Mouse (Mus musculus): ENCODE measurements around the gene Fam174a. TPM values are rescaled to one million over a fixed set of nuclear protein-coding genes. Genes with fewer than 3 reads are reported as not detected.

Gene Fam174a
- 15.0 and 15.8 TPM in 2 replicates for polyA plus RNA-seq (2014; fragmentation: Nextera tagmentation; extraction: Ambion mirVana)

DNA sequence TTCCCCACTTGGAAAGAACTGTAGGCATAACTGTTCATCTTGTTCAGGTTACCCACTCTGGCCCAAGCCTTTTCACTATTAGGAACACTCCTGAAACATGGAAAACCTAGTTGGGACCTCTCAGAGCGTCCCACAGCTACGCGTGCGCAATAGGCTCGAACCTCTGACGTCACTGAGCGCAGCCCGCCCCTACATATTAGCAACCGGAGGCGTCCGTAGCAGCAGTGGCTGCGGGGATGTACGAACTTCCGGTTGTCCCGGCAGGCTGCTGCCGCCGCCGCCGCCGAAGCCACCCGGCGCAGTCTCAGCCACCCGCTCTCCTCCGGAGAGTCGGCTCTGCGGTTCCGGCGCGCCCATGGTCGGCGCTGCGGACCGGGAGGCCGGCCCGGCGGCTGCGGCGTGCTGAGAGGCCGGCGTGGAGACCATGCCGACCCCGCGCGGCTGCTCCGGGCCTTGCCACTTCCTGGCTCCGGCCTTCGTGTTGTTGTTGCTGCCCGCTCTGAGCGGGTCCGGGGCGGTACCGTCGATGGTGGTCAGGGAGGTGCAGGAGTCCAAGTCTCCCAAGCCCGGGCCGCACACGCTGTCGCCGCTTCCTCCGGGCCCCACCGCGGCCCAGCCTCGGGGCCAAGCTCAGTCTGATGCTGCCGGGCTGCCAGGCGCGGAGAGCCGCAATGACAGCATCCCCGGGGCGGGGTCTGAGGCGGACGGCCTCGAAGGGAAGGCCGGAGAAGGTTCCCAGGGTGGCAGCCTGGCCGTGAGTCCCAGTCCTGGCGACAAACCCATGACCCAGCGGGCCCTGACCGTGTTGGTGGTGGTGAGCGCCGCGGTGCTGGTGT lies at the start of gene Fam174a:
Gene Fam174a (plus strand): TSS at position 231 of the 836 bp plus-strand sequence.
- ATAC-seq (ENCODE audit: insufficient number of reproducible peaks, low FRiP score, low TSS enrichment, low read depth), result peak; percentile 99
- H3K36me3 ChIP-seq (ENCODE audit: control insufficient read depth, insufficient read depth, low read length), result no peaks in the 10 kb centered on the region
- H3K4me2 ChIP-seq (ENCODE audit: low read depth, severe bottlenecking), result peak within 1 kb of the TSS; percentile 93
- H3K27ac ChIP-seq (replicated peaks; ENCODE audit: low read depth, low read length), result peak within 1 kb of the TSS; percentile 32; the same call in 1 of the 2 replicates
- under 1% methylated on average over 78 of the region's 79 CpGs for WGBS
- peak within 1 kb of the TSS; percentile 76 for H3K4me3 ChIP-seq (ENCODE audit: low read depth, low read length)
- peak; percentile 91 for DNase-seq (ENCODE audit: low spot score)
- peaks cover 5% of the 10 kb centered on the region; the same call in 1 of the 2 replicates for H3K4me1 ChIP-seq (ENCODE audit: control insufficient read depth, insufficient read depth, low read length)
- no peaks in the 10 kb centered on the region for H3K9me3 ChIP-seq (ENCODE audit: control insufficient read depth, low read length)
- H3K9ac ChIP-seq (ENCODE audit: low read length), result peak within 1 kb of the TSS; percentile 70
- no peaks in the 10 kb centered on the region for H3K27me3 ChIP-seq (ENCODE audit: control insufficient read depth, insufficient read depth, low read length)

DNA sequence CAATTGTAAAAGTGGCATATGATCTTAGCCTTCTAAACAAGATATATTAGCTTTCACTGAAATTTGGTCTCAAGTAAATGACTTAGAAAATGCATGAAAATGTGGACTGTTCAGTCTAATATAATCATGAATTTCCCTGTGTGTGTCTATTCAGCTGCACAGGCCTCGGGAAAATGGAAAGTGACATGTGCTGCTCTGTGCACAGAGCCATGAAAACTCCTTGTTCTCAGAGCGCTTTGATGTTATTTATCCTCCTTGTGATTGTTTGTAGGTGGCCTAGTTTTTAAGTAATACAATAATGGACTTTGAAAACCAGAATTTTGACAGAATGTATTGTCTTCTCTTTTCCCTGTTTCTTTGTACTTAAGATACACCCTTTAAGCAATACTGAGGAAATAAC lies 49.6 kb upstream of the Fam174a start:
- ATAC-seq (ENCODE audit: insufficient number of reproducible peaks, low FRiP score, low TSS enrichment, low read depth) (no peak), DNase-seq (ENCODE audit: low spot score) (no peak)
- no peaks in the 10 kb centered on the region for H3K9me3 ChIP-seq (ENCODE audit: control insufficient read depth, low read length)
- H3K4me3 ChIP-seq (ENCODE audit: low read depth, low read length), result no peak overlapping the region
- no peaks in the 10 kb centered on the region for H3K27me3 ChIP-seq (ENCODE audit: control insufficient read depth, insufficient read depth, low read length)
- WGBS, result 73% methylated on average over 2 of the region's 2 CpGs
- H3K4me1 ChIP-seq (ENCODE audit: control insufficient read depth, insufficient read depth, low read length), result no peaks in the 10 kb centered on the region
- no peaks in the 10 kb centered on the region for H3K36me3 ChIP-seq (ENCODE audit: control insufficient read depth, insufficient read depth, low read length)
- no peak overlapping the region for H3K4me2 ChIP-seq (ENCODE audit: low read depth, severe bottlenecking)
- no peak overlapping the region for H3K9ac ChIP-seq (ENCODE audit: low read length)
- no peak overlapping the region for H3K27ac ChIP-seq (replicated peaks; ENCODE audit: low read depth, low read length)

DNA sequence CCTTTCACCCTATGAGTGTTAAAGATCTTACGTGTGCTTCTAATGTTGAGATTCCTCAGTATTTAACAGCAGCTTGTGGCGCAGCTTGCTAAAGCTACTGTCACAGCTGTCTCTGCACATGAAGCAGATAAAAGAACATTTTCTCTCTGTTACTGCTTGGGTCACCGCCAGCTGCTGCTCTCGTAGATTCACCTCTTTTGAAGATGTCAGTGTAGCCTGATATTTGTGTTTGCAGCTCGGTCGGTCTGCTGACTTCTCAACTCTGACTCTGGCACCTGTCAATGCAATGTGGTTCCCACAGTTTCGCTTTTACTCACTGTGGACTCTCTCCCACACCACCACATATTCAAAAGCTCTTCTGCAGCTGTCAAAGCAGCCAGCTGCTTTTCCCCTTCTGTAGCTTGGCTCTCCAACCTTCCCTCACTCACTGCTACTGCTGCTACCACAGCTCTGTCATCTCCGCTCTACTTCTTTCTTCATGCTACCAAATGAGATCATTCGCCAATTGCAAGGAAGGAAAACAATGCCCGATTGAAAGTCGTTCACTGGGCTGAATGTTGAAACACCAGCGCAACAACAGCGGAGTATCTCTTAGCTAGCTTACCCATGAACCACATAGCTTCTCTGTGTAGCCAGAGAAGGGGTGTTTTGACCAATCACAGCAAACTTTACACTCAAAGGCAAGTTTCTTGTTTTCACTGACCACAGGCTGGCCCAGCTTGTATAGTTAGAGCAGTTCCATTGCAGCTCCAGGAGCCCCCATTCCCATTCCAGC lies 45.3 kb upstream of the Fam174a start:
- no peak for ATAC-seq (ENCODE audit: insufficient number of reproducible peaks, low FRiP score, low TSS enrichment, low read depth)
- no peak overlapping the region for H3K9ac ChIP-seq (ENCODE audit: low read length)
- no peak for DNase-seq (ENCODE audit: low spot score)
- WGBS, result 84% methylated on average over 13 of the region's 13 CpGs
- no peaks in the 10 kb centered on the region for H3K4me1 ChIP-seq (ENCODE audit: control insufficient read depth, insufficient read depth, low read length)
- no peak overlapping the region for H3K4me2 ChIP-seq (ENCODE audit: low read depth, severe bottlenecking)
- no peaks in the 10 kb centered on the region for H3K36me3 ChIP-seq (ENCODE audit: control insufficient read depth, insufficient read depth, low read length)
- H3K9me3 ChIP-seq (ENCODE audit: control insufficient read depth, low read length), result no peaks in the 10 kb centered on the region
- H3K4me3 ChIP-seq (ENCODE audit: low read depth, low read length), result no peak overlapping the region
- no peak overlapping the region for H3K27ac ChIP-seq (replicated peaks; ENCODE audit: low read depth, low read length)
- no peaks in the 10 kb centered on the region for H3K27me3 ChIP-seq (ENCODE audit: control insufficient read depth, insufficient read depth, low read length)

DNA sequence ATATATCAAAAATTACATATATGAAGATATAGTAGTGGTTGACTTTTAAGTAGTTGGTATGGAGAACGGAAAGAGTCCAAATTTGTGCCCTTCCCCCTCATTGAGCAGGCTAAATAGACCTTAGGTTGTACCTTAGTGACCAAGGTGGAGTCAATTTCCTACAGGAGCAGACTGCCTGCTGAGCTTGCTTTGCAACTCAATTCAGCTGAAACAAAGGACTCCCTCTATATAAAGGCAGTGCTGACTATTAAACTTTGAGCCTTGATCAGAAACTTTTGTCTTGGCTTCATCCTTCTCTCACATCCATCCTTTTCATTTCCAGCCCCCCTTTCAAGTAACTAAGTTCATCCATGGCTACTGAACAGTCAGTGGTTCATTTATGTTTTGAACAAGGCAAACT lies 40.1 kb upstream of the Fam174a start:
- Histone ChIP-seq H3K27me3 (ENCODE audit: control insufficient read depth, insufficient read depth, low read length) (no peaks in the 10 kb centered on the region), H3K9ac (ENCODE audit: low read length) (no peak overlapping the region), H3K4me3 (ENCODE audit: low read depth, low read length) (no peak overlapping the region), H3K4me1 (ENCODE audit: control insufficient read depth, insufficient read depth, low read length) (no peaks in the 10 kb centered on the region), H3K4me2 (ENCODE audit: low read depth, severe bottlenecking) (no peak overlapping the region), H3K27ac (replicated peaks; ENCODE audit: low read depth, low read length) (no peak overlapping the region), H3K36me3 (ENCODE audit: control insufficient read depth, insufficient read depth, low read length) (no peaks in the 10 kb centered on the region), H3K9me3 (ENCODE audit: control insufficient read depth, low read length) (no peaks in the 10 kb centered on the region)
- ATAC-seq (ENCODE audit: insufficient number of reproducible peaks, low FRiP score, low TSS enrichment, low read depth), result no peak
- no peak for DNase-seq (ENCODE audit: low spot score)
- 41% methylated on average over 1 of the region's 1 CpGs for WGBS

DNA sequence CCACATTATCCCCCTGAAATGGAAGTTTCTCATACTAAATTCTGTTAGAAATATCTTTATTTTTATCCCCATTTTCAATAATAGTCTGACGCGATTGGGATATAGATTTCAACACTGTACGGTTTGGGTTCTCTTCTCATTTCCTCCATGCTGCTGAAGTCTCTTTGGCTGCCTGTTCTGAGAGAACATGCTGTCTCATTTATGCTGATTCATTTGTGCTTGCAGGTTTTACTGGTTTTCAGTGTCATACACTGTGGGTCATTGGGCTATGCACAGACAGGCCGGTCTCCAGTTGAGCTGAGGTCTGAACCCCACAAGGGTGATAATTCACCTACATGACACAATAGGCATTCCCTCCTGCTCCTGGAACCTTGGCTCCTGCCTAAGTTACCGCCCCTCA lies 5.1 kb upstream of the Fam174a start:
- DNase-seq (ENCODE audit: low spot score) (no peak), ATAC-seq (ENCODE audit: insufficient number of reproducible peaks, low FRiP score, low TSS enrichment, low read depth) (no peak)
- no peak overlapping the region for H3K4me3 ChIP-seq (ENCODE audit: low read depth, low read length)
- H3K4me2 ChIP-seq (ENCODE audit: low read depth, severe bottlenecking), result no peak overlapping the region
- H3K9ac ChIP-seq (ENCODE audit: low read length), result no peak overlapping the region
- no peaks in the 10 kb centered on the region for H3K27me3 ChIP-seq (ENCODE audit: control insufficient read depth, insufficient read depth, low read length)
- H3K4me1 ChIP-seq (ENCODE audit: control insufficient read depth, insufficient read depth, low read length), result no peaks in the 10 kb centered on the region
- no peaks in the 10 kb centered on the region for H3K9me3 ChIP-seq (ENCODE audit: control insufficient read depth, low read length)
- WGBS, result 82% methylated on average over 5 of the region's 5 CpGs
- H3K36me3 ChIP-seq (ENCODE audit: control insufficient read depth, insufficient read depth, low read length), result no peaks in the 10 kb centered on the region
- no peak overlapping the region for H3K27ac ChIP-seq (replicated peaks; ENCODE audit: low read depth, low read length)

DNA sequence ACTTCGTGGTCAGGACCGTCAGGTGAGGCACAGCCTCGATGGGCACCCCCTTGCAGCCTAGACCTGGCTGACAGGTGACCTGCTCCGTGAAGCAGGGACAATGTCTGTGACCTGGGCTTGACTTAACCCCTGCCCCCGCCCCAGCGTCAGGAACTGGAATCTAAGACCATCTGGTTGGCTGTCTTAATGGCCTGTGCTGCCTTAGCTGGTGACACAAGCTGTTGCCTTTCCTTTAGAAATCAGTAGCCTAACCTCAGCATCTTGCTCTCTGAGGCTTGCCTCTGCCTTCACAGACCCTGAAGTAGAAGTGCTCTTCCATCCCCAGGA lies 769 bp downstream of the Fam174a start:
- Histone ChIP-seq H3K27ac (replicated peaks; ENCODE audit: low read depth, low read length) (no peak overlapping the region), H3K4me1 (ENCODE audit: control insufficient read depth, insufficient read depth, low read length) (peaks cover 5% of the 10 kb centered on the region; the same call in 1 of the 2 replicates), H3K9ac (ENCODE audit: low read length) (peak overlapping the region; percentile 70), H3K36me3 (ENCODE audit: control insufficient read depth, insufficient read depth, low read length) (no peaks in the 10 kb centered on the region), H3K4me2 (ENCODE audit: low read depth, severe bottlenecking) (peak overlapping the region; percentile 93), H3K27me3 (ENCODE audit: control insufficient read depth, insufficient read depth, low read length) (no peaks in the 10 kb centered on the region), H3K4me3 (ENCODE audit: low read depth, low read length) (peak overlapping the region; percentile 76), H3K9me3 (ENCODE audit: control insufficient read depth, low read length) (no peaks in the 10 kb centered on the region)
- WGBS, result 0% methylated on average over 6 of the region's 6 CpGs
- no peak for ATAC-seq (ENCODE audit: insufficient number of reproducible peaks, low FRiP score, low TSS enrichment, low read depth)
- no peak for DNase-seq (ENCODE audit: low spot score)

DNA sequence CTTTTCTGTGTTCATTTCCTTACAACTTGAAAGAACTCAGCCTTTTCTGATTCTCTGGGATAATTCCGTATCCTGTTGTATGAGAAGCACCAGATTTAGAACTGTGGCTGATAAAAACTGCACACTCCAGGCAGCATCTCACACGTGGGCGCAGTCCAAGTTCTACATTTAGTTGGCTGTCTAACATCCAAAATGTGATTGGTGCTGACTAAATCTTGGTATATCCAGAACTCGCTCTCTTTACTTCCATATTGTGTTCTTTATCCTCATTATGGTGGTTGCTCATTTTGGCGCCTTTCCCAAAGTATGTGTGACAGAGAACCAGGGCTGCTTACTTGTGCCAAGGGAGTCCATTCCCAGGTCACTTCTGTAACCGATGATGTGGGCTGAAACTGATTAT lies 2.6 kb downstream of the Fam174a start:
- ATAC-seq (ENCODE audit: insufficient number of reproducible peaks, low FRiP score, low TSS enrichment, low read depth), result no peak
- 87% methylated on average over 6 of the region's 6 CpGs for WGBS

DNA sequence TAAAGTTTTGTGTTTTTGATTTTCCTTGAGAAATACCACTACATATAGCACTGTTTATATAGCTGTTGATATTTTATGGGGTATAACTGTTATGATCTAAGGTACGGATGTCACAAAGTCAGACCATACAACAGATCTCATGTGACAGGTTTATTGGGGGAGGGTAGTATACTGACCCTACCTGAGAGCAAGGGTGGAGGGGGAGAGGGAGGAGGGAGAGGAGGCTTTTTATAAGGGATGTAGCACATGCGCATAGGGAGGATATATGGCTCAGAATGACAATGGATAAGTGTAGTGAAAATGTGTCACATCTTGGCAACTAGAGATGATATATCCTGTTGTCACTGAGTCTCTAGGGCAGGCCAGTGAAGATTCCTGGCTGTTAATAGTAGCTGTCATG lies 8.8 kb downstream of the Fam174a start:
- Histone ChIP-seq H3K4me2 (ENCODE audit: low read depth, severe bottlenecking) (no peak overlapping the region), H3K27me3 (ENCODE audit: control insufficient read depth, insufficient read depth, low read length) (no peaks in the 10 kb centered on the region), H3K4me3 (ENCODE audit: low read depth, low read length) (no peak overlapping the region), H3K36me3 (ENCODE audit: control insufficient read depth, insufficient read depth, low read length) (0 out of 2 replicates have a peak, but pooled peaks cover 2% of the 10 kb centered on the region), H3K4me1 (ENCODE audit: control insufficient read depth, insufficient read depth, low read length) (no peaks in the 10 kb centered on the region), H3K27ac (replicated peaks; ENCODE audit: low read depth, low read length) (no peak overlapping the region), H3K9me3 (ENCODE audit: control insufficient read depth, low read length) (no peaks in the 10 kb centered on the region), H3K9ac (ENCODE audit: low read length) (no peak overlapping the region)
- DNase-seq (ENCODE audit: low spot score) (no peak), ATAC-seq (ENCODE audit: insufficient number of reproducible peaks, low FRiP score, low TSS enrichment, low read depth) (no peak)
- 87% methylated on average over 2 of the region's 2 CpGs for WGBS

More for the DNA sequence above, 2.6 kb downstream of the Fam174a start:
- Histone ChIP-seq H3K4me2 (ENCODE audit: low read depth, severe bottlenecking) (no peak overlapping the region), H3K4me1 (ENCODE audit: control insufficient read depth, insufficient read depth, low read length) (peaks cover 5% of the 10 kb centered on the region; the same call in 1 of the 2 replicates), H3K27me3 (ENCODE audit: control insufficient read depth, insufficient read depth, low read length) (no peaks in the 10 kb centered on the region), H3K9ac (ENCODE audit: low read length) (no peak overlapping the region), H3K9me3 (ENCODE audit: control insufficient read depth, low read length) (no peaks in the 10 kb centered on the region), H3K36me3 (ENCODE audit: control insufficient read depth, insufficient read depth, low read length) (no peaks in the 10 kb centered on the region), H3K4me3 (ENCODE audit: low read depth, low read length) (no peak overlapping the region), H3K27ac (replicated peaks; ENCODE audit: low read depth, low read length) (no peak overlapping the region)
- no peak for DNase-seq (ENCODE audit: low spot score)
